Mouse (Mus musculus): ENCODE measurements around the gene Mad1l1. TPM values are rescaled to one million over a fixed set of nuclear protein-coding genes. Genes with fewer than 3 reads are reported as not detected.

Mad1l1 gene
- polyA plus RNA-seq, 1 experiment, result 51.5 TPM

DNA sequence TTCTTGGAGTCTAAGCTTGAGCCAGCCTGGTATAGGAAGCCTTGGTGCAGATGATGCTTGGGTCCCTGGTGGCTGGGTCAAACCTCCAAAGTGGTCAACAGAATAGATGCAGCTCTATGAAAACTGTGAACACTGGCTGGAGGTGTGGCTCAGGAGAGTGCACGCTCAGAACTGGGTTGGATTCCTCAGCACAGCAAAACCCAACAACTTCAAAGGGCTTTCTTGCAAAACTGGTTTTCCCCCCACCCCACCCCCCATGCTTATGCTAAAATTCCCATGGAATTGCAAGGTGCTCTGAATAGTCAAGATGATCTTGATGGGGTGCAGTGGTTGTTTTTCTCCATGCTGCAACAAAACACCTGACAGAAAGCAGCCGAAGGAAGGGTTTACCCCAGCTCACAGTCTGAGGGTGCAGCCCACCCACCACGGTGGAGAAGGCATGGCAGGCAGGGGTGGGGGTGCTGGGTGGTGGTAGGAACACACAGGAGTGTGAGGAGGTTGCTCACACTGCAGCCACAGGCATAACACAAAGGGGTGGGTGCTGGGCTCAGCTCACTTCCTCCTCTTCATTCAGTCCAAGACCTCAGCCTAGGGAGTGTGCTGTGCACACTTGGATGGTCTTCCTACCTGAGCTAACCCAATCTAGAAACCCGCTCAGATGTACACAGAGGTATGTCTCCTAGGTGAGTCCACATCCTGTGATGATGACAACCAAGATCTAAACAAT lies 197.5 kb downstream of the Mad1l1 start:
- Histone ChIP-seq H3K36me3 (ENCODE audit: control insufficient read depth, insufficient read depth) (no peaks in the 10 kb centered on the region), H3K79me2 (ENCODE audit: control insufficient read depth, insufficient read depth) (no peaks in the 10 kb centered on the region), H3K4me3 (ENCODE audit: insufficient read depth, poor library complexity, severe bottlenecking) (no peak overlapping the region), H3ac (ENCODE audit: control insufficient read depth, insufficient read length, low read depth) (no peak overlapping the region), H3K79me3 (ENCODE audit: low read depth) (no peaks in the 10 kb centered on the region), H3K27me3 (ENCODE audit: control insufficient read depth, insufficient read depth, insufficient read length) (no peaks in the 10 kb centered on the region)
- no peak for TF ChIP-seq CEBPB (IDR thresholded peaks at IDR 0.05; ENCODE audit: low read depth)
- no peak for TF ChIP-seq MAX (IDR thresholded peaks at IDR 0.05)
- no peak for TF ChIP-seq FOSL1 (IDR thresholded peaks at IDR 0.05; ENCODE audit: insufficient read depth, low read length, poor library complexity, severe bottlenecking)
- TF ChIP-seq CTCF (IDR thresholded peaks at IDR 0.05; ENCODE audit: control insufficient read depth, insufficient read depth, insufficient read length), result no peak

GRCm38 (mm10) chr5:140123194-140123593 lies 198.2 kb downstream of the Mad1l1 start:
- no peak overlapping the region for H3K4me3 ChIP-seq (ENCODE audit: insufficient read depth, poor library complexity, severe bottlenecking)
- TF ChIP-seq MAX (IDR thresholded peaks at IDR 0.05), result no peak
- no peak for TF ChIP-seq MYOD1 (IDR thresholded peaks at IDR 0.05; ENCODE audit: control insufficient read depth, insufficient read length, low read depth)
- TF ChIP-seq MYOG (IDR thresholded peaks at IDR 0.05; ENCODE audit: control insufficient read depth, extremely low read depth, insufficient read length), result no peak
- no peak for TF ChIP-seq CEBPB (IDR thresholded peaks at IDR 0.05; ENCODE audit: low read depth)
- TF ChIP-seq FOSL1 (IDR thresholded peaks at IDR 0.05; ENCODE audit: insufficient read depth, low read length, poor library complexity, severe bottlenecking), result no peak
- no peak for TF ChIP-seq USF1 (IDR thresholded peaks at IDR 0.05; ENCODE audit: low read depth)
- TF ChIP-seq CTCF (IDR thresholded peaks at IDR 0.05; ENCODE audit: control insufficient read depth, insufficient read depth, insufficient read length), result no peak

DNA sequence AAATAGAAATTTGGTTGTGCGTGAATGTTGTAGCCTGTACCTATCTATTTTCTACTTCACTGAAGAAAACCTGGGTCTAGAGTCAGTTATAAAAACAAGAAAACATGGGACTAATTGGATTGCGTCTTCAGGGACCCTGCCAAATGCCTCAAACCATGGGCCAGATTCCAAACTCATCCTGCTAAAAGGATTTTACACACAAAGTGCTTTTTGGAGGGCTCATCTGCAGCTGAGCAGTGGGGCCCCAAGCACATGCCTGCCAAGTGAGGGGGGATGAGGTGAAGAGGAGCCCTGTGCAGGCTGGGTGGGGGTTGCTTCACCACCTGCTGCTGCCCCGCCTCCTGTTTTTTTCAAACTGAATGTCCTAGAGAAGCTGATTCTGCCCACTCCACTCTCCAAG lies 199.4 kb downstream of the Mad1l1 start:
- Histone ChIP-seq H3K79me2 (ENCODE audit: control insufficient read depth, insufficient read depth) (no peaks in the 10 kb centered on the region), H3ac (ENCODE audit: control insufficient read depth, insufficient read length, low read depth) (no peak overlapping the region), H3K36me3 (ENCODE audit: control insufficient read depth, insufficient read depth) (no peaks in the 10 kb centered on the region), H3K79me3 (ENCODE audit: low read depth) (no peaks in the 10 kb centered on the region), H3K27me3 (ENCODE audit: control insufficient read depth, insufficient read depth, insufficient read length) (no peaks in the 10 kb centered on the region), H3K4me3 (ENCODE audit: insufficient read depth, poor library complexity, severe bottlenecking) (no peak overlapping the region)
- TF ChIP-seq CEBPB (IDR thresholded peaks at IDR 0.05; ENCODE audit: low read depth) (no peak), MYOG (IDR thresholded peaks at IDR 0.05; ENCODE audit: control insufficient read depth, extremely low read depth, insufficient read length) (no peak), USF1 (IDR thresholded peaks at IDR 0.05; ENCODE audit: low read depth) (no peak)

More at GRCm38 (mm10) chr5:140123194-140123593, 198.2 kb downstream of the Mad1l1 start:
- Histone ChIP-seq H3ac (ENCODE audit: control insufficient read depth, insufficient read length, low read depth) (no peak overlapping the region), H3K79me3 (ENCODE audit: low read depth) (no peaks in the 10 kb centered on the region), H3K27me3 (ENCODE audit: control insufficient read depth, insufficient read depth, insufficient read length) (no peaks in the 10 kb centered on the region), H3K79me2 (ENCODE audit: control insufficient read depth, insufficient read depth) (no peaks in the 10 kb centered on the region), H3K36me3 (ENCODE audit: control insufficient read depth, insufficient read depth) (no peaks in the 10 kb centered on the region)

- H3K79me2 ChIP-seq (ENCODE audit: control insufficient read depth, insufficient read depth), result no peaks in the 10 kb centered on the region
- no peak overlapping the region for H3K4me3 ChIP-seq (ENCODE audit: insufficient read depth, poor library complexity, severe bottlenecking)
Measured at GRCm38 (mm10) chr5:140118921-140119320, 202.4 kb downstream of the Mad1l1 start.

DNA sequence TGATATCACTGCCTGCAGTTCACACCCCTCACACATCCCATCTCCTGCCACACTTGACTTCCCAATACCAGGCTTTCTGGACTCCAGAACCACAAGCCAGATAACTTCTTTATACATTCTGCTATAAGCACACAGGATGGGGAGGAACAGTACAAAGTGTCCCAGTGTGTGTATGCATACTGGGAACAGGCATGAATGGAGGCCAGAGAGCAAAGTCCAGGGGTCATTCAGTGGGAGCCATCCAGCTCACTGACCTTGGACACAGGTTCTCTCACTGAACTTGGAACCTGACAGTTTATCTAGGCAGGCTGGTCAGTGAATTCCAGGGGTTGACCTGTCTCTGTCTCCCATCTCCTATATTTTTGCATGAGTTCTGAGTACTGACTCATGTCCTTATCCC lies 203.4 kb downstream of the Mad1l1 start:
- Histone ChIP-seq H3ac (ENCODE audit: control insufficient read depth, insufficient read length, low read depth) (no peak overlapping the region), H3K4me3 (ENCODE audit: insufficient read depth, poor library complexity, severe bottlenecking) (no peak overlapping the region), H3K36me3 (ENCODE audit: control insufficient read depth, insufficient read depth) (peaks cover 12% of the 10 kb centered on the region), H3K27me3 (ENCODE audit: control insufficient read depth, insufficient read depth, insufficient read length) (no peaks in the 10 kb centered on the region), H3K79me3 (ENCODE audit: low read depth) (no peaks in the 10 kb centered on the region), H3K79me2 (ENCODE audit: control insufficient read depth, insufficient read depth) (no peaks in the 10 kb centered on the region)
- TF ChIP-seq CEBPB (IDR thresholded peaks at IDR 0.05; ENCODE audit: low read depth), result no peak
- no peak for TF ChIP-seq MAX (IDR thresholded peaks at IDR 0.05)
- no peak for TF ChIP-seq USF1 (IDR thresholded peaks at IDR 0.05; ENCODE audit: low read depth)
- TF ChIP-seq MYOD1 (IDR thresholded peaks at IDR 0.05; ENCODE audit: control insufficient read depth, insufficient read length, low read depth), result no peak
- TF ChIP-seq CTCF (IDR thresholded peaks at IDR 0.05; ENCODE audit: control insufficient read depth, insufficient read depth, insufficient read length), result no peak
- no peak for TF ChIP-seq MYOG (IDR thresholded peaks at IDR 0.05; ENCODE audit: control insufficient read depth, extremely low read depth, insufficient read length)
- no peak for TF ChIP-seq FOSL1 (IDR thresholded peaks at IDR 0.05; ENCODE audit: insufficient read depth, low read length, poor library complexity, severe bottlenecking)

More at GRCm38 (mm10) chr5:140118921-140119320, 202.4 kb downstream of the Mad1l1 start:
- no peaks in the 10 kb centered on the region for H3K27me3 ChIP-seq (ENCODE audit: control insufficient read depth, insufficient read depth, insufficient read length)
- no peak overlapping the region for H3ac ChIP-seq (ENCODE audit: control insufficient read depth, insufficient read length, low read depth)
- peaks cover 8% of the 10 kb centered on the region for H3K36me3 ChIP-seq (ENCODE audit: control insufficient read depth, insufficient read depth)
- no peak for TF ChIP-seq CEBPB (IDR thresholded peaks at IDR 0.05; ENCODE audit: low read depth)
- TF ChIP-seq USF1 (IDR thresholded peaks at IDR 0.05; ENCODE audit: low read depth), result no peak
- TF ChIP-seq MYOG (IDR thresholded peaks at IDR 0.05; ENCODE audit: control insufficient read depth, extremely low read depth, insufficient read length), result no peak
- no peak for TF ChIP-seq FOSL1 (IDR thresholded peaks at IDR 0.05; ENCODE audit: insufficient read depth, low read length, poor library complexity, severe bottlenecking)
- H3K79me3 ChIP-seq (ENCODE audit: low read depth), result no peaks in the 10 kb centered on the region

All from C2C12 (cell line).